Mouse (Mus musculus) erythroblast, embryonic 14.5 days (primary cell): Measurements from ENCODE around the gene Orm2.

Experiments used
- GATA1 ChIP-seq: IDR thresholded peaks from 2 replicates; pipeline ENCODE4 v1.6.1; 2012; ENCODE audit warnings: low read length, inconsistent platforms, mixed read lengths
- TAL1 ChIP-seq: IDR thresholded peaks from 3 replicates; pipeline ENCODE4 v1.6.1; 2012; ENCODE audit warnings: low read length, inconsistent platforms, mixed read lengths

DNA sequence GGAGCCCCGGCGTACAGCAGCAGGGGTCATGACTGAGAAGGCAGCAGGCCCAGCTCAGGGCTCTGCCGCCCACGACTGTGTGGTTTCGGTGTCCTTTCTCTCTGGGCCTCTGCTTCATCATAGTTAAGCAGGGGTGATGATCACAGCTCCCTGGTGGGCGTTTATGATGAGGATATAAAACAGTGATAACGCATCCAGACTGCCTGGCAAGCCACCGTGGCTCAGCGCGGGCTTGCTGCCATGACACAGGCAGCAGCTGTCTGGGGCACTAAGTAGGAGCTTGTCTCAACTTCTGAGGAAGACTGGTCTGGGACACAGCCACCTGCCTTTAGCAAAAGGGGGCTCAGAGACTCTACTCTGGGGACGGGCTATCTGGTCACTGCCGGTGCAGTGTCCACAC lies 21.2 kb downstream of the Orm2 start:
- TF ChIP-seq GATA1 (no peak), TAL1 (no peak)
